Mouse (Mus musculus) brain, adult 2 months (tissue): Measurements from ENCODE around the gene Zscan10.

Experiments used
- DNase-seq: peaks from one replicate; pipeline ENCODE4 v3.0.0; 2011; ENCODE audit warnings: low read depth, low spot score

Gene Zscan10

GRCm38 (mm10) chr17:23600641-23601622 lies at the start of gene Zscan10:
Gene Zscan10 (plus strand): TSS chr17:23600856.
- no peak for DNase-seq

DNA sequence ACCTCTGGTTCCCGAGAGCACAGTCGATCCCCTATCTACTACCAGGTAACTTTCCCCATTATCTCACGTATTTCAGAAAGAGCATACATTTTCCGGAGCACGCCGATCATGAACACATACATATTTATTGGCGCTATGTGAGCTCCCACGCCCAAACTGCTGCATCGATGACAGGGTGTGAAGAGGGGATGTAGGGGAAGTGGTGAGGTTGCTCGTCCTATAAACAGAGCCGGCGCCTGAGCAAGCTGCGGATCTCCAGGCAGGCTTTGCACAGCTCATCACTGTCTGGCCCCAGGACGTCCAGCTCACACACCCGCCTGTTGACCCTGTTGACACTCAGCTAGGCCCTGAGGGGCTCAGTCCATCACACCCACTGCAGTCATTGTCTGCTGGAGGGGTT lies 49.8 kb upstream of the Zscan10 start:
- DNase-seq: no peak

DNA sequence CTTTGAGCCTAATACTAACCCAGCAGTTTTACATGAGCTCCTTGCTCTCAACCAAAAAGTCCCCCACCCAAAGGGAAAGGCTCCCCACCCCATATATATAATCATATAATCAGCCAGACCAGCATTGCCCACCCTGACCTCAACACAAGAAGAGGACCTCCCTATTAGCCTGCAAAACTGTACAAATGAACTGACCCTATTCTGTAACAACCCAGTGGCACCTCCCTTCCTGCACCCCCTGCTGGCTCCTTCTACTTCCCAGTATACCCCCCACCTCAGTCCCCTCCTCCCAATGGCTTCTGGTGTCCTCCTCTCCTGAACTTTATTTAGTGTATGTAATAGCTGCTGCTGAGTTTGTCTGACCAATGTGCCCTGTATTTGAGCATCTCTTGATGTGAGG lies 49.2 kb upstream of the Zscan10 start:
- no peak for DNase-seq

- no peak for DNase-seq
Observed at GRCm38 (mm10) chr17:23551963-23552362, 48.7 kb upstream of the Zscan10 start.

GRCm38 (mm10) chr17:23552896-23553633 lies 47.6 kb upstream of the Zscan10 start:
- no peak for DNase-seq

GRCm38 (mm10) chr17:23553634-23554120 lies 47.0 kb upstream of the Zscan10 start:
- DNase-seq: no peak

- DNase-seq: no peak
Observed at GRCm38 (mm10) chr17:23554321-23554720, 46.3 kb upstream of the Zscan10 start.

DNA sequence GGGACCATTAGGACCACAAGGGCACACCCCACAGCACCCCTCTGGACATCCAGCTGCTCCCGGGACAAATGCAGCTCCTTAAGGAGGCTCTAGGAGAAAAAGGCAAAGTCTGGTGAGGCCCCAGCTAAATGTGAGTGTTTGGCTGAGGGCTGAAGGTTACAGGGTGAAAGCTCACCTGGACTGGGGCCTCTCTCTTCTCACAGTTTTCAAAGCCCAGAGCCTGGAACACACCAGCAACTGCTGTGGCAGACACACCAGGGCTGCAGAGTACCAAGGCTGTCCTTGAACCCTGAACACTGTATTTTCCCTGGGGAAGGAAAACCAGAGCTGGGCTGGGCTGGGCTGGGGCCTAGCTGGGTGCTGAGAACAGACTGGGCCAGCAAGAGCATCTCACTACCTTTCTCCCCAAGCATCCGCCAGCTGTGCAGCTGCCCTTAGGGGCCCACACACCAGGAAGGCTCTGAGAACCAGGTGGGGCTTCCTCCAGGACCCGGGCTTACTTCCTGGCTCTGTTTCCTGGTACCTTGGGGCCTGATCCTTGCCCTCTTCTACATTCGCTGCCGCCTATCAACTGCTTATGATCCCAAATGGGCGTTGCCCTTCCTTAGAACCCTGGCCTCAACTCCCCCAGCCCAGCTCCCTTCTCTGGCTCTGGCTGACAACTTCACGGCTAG lies 45.3 kb upstream of the Zscan10 start:
- DNase-seq: no peak

DNA sequence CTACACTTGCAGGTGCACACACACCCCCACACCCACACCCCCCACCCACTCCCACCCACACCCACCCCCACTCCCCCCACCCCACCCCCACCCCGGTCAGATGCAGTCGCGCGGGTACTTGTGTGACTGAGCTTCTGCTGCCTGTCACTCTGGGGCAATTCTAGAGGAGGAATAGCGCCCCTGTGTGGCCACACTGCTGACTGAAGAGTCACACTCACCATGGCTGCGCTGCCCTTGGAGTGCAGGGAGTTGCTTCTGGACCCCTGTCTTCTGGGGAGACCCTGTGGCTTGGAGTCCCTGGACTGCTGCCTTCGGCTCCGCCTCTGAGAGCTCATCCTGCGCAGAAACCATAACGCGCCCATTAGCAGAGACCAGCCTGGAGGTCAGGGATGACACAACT lies 40.9 kb upstream of the Zscan10 start:
- peak; percentile 56 for DNase-seq

- DNase-seq: peak; percentile 99
Observed at GRCm38 (mm10) chr17:23563595-23564367, 36.9 kb upstream of the Zscan10 start, which contains the start of gene Zfp213. Gene Zfp213 (minus strand): TSS chr17:23564238.

DNA sequence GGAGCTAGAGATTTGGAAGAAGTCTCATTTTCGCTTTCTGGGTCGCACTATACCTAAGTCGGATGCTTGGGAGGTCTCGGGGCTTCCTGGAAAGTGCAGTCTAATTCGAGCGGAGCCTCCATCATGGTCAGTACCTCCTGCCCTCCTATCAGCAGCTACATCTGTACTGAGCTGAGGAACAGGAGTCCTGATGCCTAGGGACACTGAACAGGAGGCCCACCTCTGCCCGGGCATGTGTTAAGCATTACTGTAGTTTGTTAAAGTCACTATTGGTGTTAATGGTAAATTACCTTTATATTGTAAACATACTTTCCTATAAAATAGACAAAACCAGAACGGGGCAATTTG lies 36.3 kb upstream of the Zscan10 start:
- no peak for DNase-seq

DNA sequence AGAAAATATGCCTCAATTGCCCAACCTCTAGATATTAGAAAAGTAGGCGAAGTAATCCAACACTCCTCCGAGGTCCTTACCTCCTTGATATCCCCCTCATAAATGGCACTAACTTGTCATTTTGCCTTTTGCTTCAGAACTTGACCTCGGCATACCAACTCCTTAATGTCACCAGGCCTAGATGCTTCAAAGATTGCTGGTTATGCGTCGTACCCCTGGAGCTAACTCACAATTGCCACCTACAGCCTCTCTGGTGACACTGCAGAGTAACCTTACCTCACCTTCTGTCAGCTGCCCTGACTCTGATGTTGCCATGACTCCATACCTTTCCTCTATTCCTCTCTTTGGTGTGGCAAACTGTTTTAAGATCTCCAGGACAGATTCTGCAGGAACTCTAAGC lies 33.9 kb upstream of the Zscan10 start:
- peak; percentile 50 for DNase-seq

- peak; percentile 47 for DNase-seq
Observed at GRCm38 (mm10) chr17:23568370-23568769, 32.3 kb upstream of the Zscan10 start.

DNA sequence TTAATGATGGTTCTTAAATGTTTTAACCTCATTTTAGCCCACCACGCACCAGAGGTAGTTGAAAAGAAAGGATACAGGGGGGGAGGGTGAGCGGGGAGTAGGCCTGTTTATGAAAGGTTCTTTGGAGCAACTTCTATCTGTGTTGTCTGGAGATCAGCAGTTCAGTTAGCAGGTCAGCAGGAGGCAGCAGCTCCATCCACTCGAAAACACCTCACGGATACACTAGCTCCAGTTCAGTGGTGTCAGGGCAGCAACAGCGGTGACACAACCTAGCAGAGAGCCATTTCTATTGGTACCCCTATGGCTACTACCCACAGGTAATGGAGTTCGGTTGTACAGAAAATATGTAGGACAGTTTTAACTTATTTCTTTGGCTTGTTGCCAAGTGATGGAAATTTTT lies 30.6 kb upstream of the Zscan10 start:
- DNase-seq: peak; percentile 63

DNA sequence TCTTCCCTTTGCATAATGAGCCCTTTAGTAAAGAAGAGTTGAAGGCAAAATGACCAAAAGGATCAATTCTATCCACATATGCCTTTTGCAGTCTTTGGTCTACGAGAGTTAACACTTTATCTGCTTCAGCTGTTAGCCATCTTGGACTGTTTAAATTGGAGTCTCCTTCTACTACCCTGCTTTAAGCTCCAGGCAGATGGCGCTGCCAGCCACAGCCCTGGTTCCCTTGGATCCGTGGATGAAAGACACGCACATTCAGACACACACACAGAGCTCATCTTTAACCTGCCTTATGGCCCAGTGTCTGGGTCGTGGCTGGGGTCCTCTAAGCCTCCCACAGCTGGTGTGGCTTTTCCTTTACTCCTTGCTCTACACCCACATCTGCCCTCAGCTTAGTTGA lies 29.6 kb upstream of the Zscan10 start:
- DNase-seq: peak; percentile 52

DNA sequence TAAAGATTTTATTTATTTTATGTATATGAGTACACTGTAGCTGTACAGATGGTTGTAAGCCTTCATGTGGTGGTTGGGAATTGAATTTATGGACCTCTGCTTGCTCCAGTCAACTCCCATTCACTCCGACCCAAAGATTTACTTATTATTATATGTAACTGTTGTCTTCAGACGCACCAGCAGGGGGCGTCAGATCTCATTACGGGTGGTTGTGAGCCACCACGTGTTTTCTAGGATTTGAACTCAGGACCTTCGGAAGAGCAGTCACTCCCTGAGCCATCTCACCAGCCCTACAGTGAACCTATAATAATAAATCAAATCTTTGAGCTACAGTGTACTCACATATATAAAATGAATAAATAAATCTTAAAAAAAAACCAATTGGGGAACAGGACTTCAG lies 28.6 kb upstream of the Zscan10 start:
- DNase-seq: no peak

DNA sequence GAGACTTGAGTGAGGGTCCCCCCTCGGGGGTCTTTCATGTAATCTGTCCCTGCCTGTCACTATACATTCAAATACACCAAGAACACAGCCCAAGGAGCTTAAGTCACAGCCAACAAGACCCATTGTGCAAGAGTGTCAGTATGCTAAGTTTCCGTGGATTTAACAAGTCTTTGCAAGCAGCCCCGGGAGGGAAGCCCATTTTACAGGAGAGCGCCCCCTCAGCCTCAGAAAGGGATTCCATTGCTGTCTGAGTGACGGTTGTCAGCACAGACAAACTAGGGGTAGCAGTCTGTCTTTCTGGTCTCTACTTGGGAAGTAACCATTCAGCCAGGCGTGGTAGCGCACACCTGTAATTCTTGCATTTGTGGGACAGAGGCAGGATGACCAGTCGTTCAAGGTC lies 26.5 kb upstream of the Zscan10 start:
- no peak for DNase-seq

- no peak for DNase-seq
Observed at GRCm38 (mm10) chr17:23575951-23576552, 24.6 kb upstream of the Zscan10 start.

DNA sequence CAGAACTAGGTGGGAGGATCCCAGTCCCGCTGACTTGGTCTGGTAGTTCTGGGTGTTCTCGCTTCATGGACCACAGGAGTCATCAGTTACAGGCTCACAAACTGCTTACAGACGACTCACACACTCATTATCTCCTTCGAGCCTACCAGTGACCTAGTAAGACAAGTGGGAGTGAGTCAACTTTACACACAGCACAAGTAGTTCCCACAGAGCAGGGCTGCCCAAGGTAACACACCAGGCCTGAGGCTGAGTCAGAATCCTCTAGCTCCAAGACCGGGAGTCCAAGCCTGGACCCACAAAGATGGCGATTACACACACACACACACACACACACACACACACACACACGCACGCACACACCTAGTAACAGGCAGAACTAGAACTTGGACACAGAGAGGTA lies 15.9 kb upstream of the Zscan10 start:
- no peak for DNase-seq

GRCm38 (mm10) chr17:23585721-23586491 lies 14.8 kb upstream of the Zscan10 start:
- DNase-seq: peak; percentile 94
